13 mouse cellular contexts compared by ENCODE assay signal in the genomic region with DNA sequence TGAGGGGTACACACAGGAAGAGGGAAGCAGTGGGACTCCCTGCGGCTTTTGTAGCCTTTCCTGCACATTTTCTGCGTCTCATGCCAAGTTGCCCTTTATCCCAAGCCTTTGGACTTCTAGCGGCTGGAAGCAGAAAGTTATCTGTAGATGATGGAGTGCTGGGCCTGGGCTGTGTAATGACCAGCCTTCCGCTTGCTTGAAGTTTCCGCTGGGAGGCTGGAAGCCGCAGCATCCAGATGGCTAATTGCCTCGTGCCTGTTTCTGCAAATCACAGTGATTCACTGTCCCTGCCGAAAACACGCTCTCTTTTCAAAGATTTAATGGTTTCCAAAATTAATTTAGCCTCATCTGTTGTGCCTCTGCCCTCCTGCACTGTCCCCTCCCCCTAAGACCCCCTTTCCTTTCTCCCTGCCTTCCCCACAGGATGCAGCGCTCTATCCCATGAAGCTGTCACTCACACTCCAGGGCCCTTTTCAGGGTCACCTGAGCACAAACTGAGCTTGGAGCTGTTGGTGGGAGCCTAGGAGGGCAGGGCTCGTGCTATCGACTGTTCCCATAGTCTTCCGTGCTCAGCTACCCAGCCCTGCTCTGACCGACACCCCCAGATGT. TPM values are rescaled to one million over a fixed set of nuclear protein-coding genes. Genes with fewer than 3 reads are reported as not detected.
DNase-seq lines count a peak whose midpoint lies in the region; ATAC-seq and TF ChIP-seq lines count a peak whose summit lies in the region.
"Had no signal": no experiment of that assay in that cellular context is flagged by ENCODE, and none has a peak within 500 bp of the region (broad histone marks: within the 10 kb centered on the region; RNA-seq: fewer than 3 reads in every experiment).

No protein-coding gene starts in this region.

- no peak for ATAC-seq in kidney, postnatal 0 days (replicated peaks; ENCODE audit: low FRiP score, low read depth)
- ATAC-seq in neural tube, embryonic 13.5 days (ENCODE audit: low read depth) = peak; percentile 63; the same call in 1 of the 2 replicates

- no peak overlapping the region for H3K27ac ChIP-seq in kidney, postnatal 0 days
- H3K27ac ChIP-seq in neural tube, embryonic 13.5 days (replicated peaks) = peak overlapping the region; percentile 42; the same call in 1 of the 2 replicates

- no peaks in the 10 kb centered on the region for H3K27me3 ChIP-seq in kidney, postnatal 0 days (ENCODE audit: insufficient read depth, low read length)
- no peaks in the 10 kb centered on the region for H3K27me3 ChIP-seq in neural tube, embryonic 13.5 days

- peaks cover 6% of the 10 kb centered on the region; the same call in 1 of the 2 replicates for H3K4me1 ChIP-seq in kidney, postnatal 0 days (replicated peaks; ENCODE audit: insufficient read depth, low read length)
- peaks cover 12% of the 10 kb centered on the region; the same call in 1 of the 2 replicates for H3K4me1 ChIP-seq in neural tube, embryonic 13.5 days (replicated peaks)

- H3K36me3 ChIP-seq in kidney, postnatal 0 days (ENCODE audit: insufficient read depth, low read length) = no peaks in the 10 kb centered on the region
- H3K36me3 ChIP-seq in neural tube, embryonic 13.5 days = no peaks in the 10 kb centered on the region
- H3K36me3 ChIP-seq: G1E had no signal

- peak overlapping the region; percentile 23; the same call in 1 of the 2 replicates for H3K9ac ChIP-seq in kidney, postnatal 0 days (ENCODE audit: low read depth, low read length)
- H3K9ac ChIP-seq in neural tube, embryonic 13.5 days = no peak overlapping the region; the same call in 1 of the 2 replicates

- DNase-seq in embryo, embryonic 10 days (ENCODE audit: low spot score) = peak; percentile 27
- no peak for DNase-seq in embryo, embryonic 9.5 days (ENCODE audit: extremely low spot score)
- peak; percentile 57 for DNase-seq in kidney, postnatal 0 days (ENCODE audit: low spot score)
- DNase-seq in kidney, adult 11 months = no peak
- DNase-seq in embryo, embryonic 10.5 days (ENCODE audit: low spot score) = peak; percentile 23
- DNase-seq in spleen, postnatal 36 days (ENCODE audit: low spot score in 2 of 2) = no peak
- DNase-seq in thymus, postnatal 0 days (ENCODE audit: low spot score) = no peak
- DNase-seq: cerebellum, adult 11-12 months; heart, postnatal 10 days; lung, postnatal 4 days; thymus, postnatal 25 days had no signal

- no peak overlapping the region for H3K4me2 ChIP-seq in kidney, postnatal 0 days (ENCODE audit: low read length)
- no peak overlapping the region for H3K4me2 ChIP-seq in neural tube, embryonic 13.5 days

- H3K4me3 ChIP-seq in kidney, postnatal 0 days (replicated peaks; ENCODE audit: low read depth, low read length) = no peak overlapping the region
- H3K4me3 ChIP-seq in neural tube, embryonic 13.5 days = no peak overlapping the region

- WGBS in kidney, postnatal 0 days = 42% methylated on average over 14 of the region's 14 CpGs
- 64% methylated on average over 14 of the region's 14 CpGs for WGBS in neural tube, embryonic 13.5 days

- no peak for TF ChIP-seq CTCF in kidney, postnatal 0 days (IDR thresholded peaks at IDR 0.05; ENCODE audit: low read depth)

- H3K9me3 ChIP-seq in kidney, postnatal 0 days (replicated peaks; ENCODE audit: low read length) = no peaks in the 10 kb centered on the region
- no peaks in the 10 kb centered on the region for H3K9me3 ChIP-seq in neural tube, embryonic 13.5 days

RNA-seq across cellular contexts. Expression of a gene that starts 6.9 kb away (rescaled TPM):
- 369 and 406 TPM in 2 replicates for polyA plus RNA-seq in kidney, postnatal 0 days (2015; fragmentation: Nextera tagmentation; extraction: Ambion mirVana)
- polyA plus RNA-seq in neural tube, embryonic 13.5 days (2015; fragmentation: Nextera tagmentation; extraction: Ambion mirVana) = 201 and 240 TPM in 2 replicates
- 425 and 428 TPM in 2 replicates for polyA plus RNA-seq in thymus, postnatal 0 days (2015; fragmentation: Nextera tagmentation; extraction: Ambion mirVana)

Comparison
In these comparisons a context has a peak if more than half of its experiments do, and no peak if none do; other contexts are left out.
1. DNase-seq: peak in embryo, embryonic 10 days (single experiment), kidney, postnatal 0 days (single experiment) and embryo, embryonic 10.5 days (single experiment); none in embryo, embryonic 9.5 days (single experiment), kidney, adult 11 months (single experiment), spleen, postnatal 36 days (0 of 2) and thymus, postnatal 0 days (single experiment).